Mouse (Mus musculus): ENCODE measurements around the gene Adat3.
"Not testable (repeated sequence)": the region's sequence is repeated elsewhere in the genome, so short reads cannot be mapped to it uniquely, and the experiment has no call there.

Adat3 gene

DNA sequence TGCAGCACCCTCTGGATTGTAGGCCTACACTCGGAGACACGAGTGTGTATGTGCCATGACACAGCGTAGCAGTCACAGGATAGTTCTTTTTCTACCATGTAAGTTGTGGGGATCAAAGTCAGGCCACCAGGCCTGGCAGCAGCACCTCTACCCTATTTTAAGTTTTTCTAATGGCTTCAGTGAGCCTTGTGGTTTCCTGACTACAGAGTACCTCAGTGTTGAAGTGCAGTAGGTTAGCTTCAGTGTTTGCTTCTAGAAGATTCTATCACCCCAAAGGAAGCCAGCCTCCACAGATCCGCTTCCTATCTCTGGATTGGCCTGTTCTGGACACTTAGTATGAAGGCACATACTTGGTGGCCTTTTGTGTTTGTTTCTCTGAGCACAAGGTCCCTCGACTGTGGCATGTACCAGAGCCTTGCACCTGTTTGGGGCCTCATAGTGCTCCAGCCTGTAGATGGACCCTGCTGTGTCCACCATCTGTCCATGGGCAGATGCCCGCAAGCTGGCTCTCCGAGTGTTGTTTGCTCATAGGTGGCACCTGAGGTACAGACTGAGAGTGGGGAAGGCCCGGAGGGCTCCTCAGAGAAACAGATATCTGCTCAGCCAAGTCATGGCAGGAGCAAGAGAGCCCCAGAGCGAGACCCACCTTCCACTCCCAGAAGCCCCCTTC, 7.6 kb downstream of the Adat3 start:
- DNase-seq (ENCODE audit: low spot score), result no peak

DNA sequence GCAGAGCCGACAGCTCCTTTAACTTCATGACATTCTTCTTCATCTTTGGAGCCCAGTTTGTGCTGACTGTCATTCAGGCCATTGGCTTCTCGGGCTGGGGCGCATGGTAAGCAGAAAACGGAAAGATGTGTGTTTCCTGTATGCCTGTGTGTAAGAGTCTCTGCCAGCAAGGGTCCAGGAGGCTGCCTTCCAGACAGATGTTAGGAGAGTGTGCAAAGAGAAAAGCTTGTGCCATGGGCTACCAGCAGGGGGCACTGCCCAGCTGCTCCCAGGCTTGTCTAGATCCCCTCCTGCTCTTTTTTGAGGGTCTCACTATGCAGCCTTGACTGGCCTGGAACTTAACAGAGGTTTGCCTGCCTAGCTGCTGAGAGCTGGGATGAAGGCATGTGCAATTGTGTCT, 8.3 kb downstream of the Adat3 start:
- DNase-seq (ENCODE audit: low spot score), result no peak

- DNase-seq (ENCODE audit: low spot score), result no peak
These were observed 9.2 kb downstream of the Adat3 start for GRCm38 (mm10) chr10:80611905-80612304.

- no peak for DNase-seq (ENCODE audit: low spot score)
These were observed 11.1 kb downstream of the Adat3 start for GRCm38 (mm10) chr10:80613821-80614220.

GRCm38 (mm10) chr10:80614351-80614750, 11.7 kb downstream of the Adat3 start:
- no peak for DNase-seq (ENCODE audit: low spot score)

GRCm38 (mm10) chr10:80618181-80618580, 15.5 kb downstream of the Adat3 start:
- no peak for DNase-seq (ENCODE audit: low spot score)

GRCm38 (mm10) chr10:80619465-80620244, 17.0 kb downstream of the Adat3 start:
- DNase-seq (ENCODE audit: low spot score), result no peak

- no peak for DNase-seq (ENCODE audit: low spot score)
These were observed 17.7 kb downstream of the Adat3 start for GRCm38 (mm10) chr10:80620365-80620764.

DNA sequence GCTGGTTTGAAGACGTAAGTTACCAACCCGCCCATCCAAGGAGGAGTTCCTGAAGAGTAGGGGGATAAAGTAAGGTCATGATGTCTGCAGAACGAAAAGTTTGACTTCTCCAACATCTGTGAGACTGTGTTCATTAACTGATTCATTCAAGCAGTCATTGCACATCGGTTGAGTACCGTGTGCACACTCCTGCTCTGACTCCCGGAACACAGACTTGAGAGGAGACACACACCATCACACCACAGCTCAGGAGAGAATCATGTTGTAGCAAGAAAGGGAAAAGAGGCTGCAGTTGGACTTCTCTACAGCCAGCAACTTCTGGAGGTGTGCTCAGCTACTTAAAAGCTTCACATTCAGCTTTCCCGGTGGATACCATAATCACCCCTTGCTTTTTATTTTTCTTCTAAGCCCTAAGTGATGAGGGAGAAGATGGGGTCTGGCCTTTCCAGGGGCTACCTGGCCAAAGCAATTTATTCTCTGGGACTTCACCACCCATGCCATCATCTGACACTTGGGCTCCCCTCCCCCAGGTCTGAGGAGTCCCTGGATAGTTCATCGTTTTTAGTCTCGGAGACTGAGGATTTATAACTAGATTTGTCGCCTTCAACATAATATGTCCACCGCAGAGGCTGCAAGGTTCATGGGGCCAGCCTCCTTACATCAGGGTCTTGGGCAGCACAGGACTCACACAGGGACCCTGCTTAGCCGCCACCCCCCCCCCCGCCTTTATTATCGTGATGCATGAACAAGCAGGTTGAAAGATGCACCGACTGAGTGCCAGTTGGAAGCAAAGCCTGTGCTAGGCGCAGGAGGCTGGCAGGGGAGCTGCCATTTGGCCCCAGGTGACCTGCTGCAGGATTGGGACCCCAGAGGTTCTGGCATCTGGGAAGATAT, 18.4 kb downstream of the Adat3 start:
- no peak for DNase-seq (ENCODE audit: low spot score)

DNA sequence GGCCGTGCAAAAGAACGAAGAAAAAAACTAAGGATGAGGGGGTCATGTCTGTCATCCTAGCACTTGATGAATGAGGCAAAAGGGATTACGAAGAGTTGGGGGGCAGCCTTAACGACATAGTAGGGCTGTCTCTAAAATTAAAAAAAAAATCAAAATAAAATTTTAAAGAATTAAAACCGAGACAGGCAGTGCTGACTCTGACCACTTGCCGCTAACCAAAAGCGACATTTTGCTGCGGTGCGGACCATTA, 18.9 kb downstream of the Adat3 start:
- no peak for DNase-seq (ENCODE audit: low spot score)

- DNase-seq (ENCODE audit: low spot score), result peak; percentile 98
These were observed 19.4 kb downstream of the Adat3 start for GRCm38 (mm10) chr10:80621940-80622660.

- no peak for DNase-seq (ENCODE audit: low spot score)
These were observed 20.2 kb downstream of the Adat3 start, which contains the start of gene Csnk1g2 for GRCm38 (mm10) chr10:80622661-80623456. TSS of gene Csnk1g2 (plus strand) at chr10:80622838.

- no peak for DNase-seq (ENCODE audit: low spot score)
These were observed 20.9 kb downstream of the Adat3 start for GRCm38 (mm10) chr10:80623457-80624191.

GRCm38 (mm10) chr10:80625764-80626163, 23.1 kb downstream of the Adat3 start:
- DNase-seq (ENCODE audit: low spot score), result no peak

GRCm38 (mm10) chr10:80627685-80628084, 25.0 kb downstream of the Adat3 start:
- no peak for DNase-seq (ENCODE audit: low spot score)

DNA sequence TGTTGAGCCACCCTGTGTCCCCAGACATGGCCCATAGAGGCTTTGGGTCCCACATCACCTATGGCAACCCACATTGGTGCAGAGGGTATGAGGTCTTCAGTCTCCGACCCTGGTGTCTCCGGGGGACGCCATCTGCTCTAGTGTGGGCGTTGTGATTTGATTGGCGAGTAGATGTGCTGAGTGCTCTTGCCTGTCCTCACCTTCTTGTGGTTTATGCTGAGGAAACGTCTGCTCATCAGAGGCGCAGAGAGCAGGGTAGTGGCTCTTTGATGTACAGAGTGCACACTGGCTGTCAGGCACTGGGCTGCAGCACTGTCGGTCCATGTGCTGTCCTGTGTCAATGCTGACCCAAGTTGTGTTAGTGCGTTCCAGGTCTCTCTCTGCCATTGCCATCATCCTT, 26.2 kb downstream of the Adat3 start:
- DNase-seq (ENCODE audit: low spot score), result no peak

DNA sequence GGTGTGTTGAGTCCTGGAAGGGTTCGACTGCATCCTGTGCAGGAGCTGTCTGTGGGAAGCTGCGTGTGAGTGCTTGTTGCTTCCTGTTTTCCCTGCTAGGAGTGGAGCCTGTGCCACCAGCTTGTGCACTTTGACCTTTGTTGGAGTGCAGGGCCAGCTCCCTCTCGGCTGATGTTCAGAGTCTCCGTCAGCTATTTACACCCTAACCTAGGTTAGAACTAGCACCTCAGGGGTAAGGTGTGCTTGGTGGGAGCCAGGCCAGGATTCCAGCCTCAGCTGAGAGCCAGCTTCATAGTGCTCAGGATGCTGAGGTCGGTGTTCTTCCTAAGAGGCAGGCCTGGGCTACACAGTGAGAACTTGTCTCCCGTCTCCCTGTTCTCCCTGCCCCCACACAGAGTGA, 32.7 kb downstream of the Adat3 start:
- no peak for DNase-seq (ENCODE audit: low spot score)

GRCm38 (mm10) chr10:80646936-80647335, 44.3 kb downstream of the Adat3 start:
- DNase-seq (ENCODE audit: low spot score), result no peak

GRCm38 (mm10) chr10:80649910-80650309, 47.2 kb downstream of the Adat3 start:
- DNase-seq (ENCODE audit: low spot score), result not testable (repeated sequence)

GRCm38 (mm10) chr10:80650392-80650791, 47.7 kb downstream of the Adat3 start:
- DNase-seq (ENCODE audit: low spot score), result no peak

Measured in urinary bladder, postnatal 10 days (tissue).